Mouse (Mus musculus): ENCODE measurements around the gene D630045J12Rik. TPM values are rescaled to one million over a fixed set of nuclear protein-coding genes. Genes with fewer than 3 reads are reported as not detected.

D630045J12Rik gene
- total RNA-seq (2021) = 1 to 10 TPM; 1.0 to 1.5 TPM
- long read RNA-seq, experiment 1 = 0 reads
- long read RNA-seq, experiment 2 = 0 reads

DNA sequence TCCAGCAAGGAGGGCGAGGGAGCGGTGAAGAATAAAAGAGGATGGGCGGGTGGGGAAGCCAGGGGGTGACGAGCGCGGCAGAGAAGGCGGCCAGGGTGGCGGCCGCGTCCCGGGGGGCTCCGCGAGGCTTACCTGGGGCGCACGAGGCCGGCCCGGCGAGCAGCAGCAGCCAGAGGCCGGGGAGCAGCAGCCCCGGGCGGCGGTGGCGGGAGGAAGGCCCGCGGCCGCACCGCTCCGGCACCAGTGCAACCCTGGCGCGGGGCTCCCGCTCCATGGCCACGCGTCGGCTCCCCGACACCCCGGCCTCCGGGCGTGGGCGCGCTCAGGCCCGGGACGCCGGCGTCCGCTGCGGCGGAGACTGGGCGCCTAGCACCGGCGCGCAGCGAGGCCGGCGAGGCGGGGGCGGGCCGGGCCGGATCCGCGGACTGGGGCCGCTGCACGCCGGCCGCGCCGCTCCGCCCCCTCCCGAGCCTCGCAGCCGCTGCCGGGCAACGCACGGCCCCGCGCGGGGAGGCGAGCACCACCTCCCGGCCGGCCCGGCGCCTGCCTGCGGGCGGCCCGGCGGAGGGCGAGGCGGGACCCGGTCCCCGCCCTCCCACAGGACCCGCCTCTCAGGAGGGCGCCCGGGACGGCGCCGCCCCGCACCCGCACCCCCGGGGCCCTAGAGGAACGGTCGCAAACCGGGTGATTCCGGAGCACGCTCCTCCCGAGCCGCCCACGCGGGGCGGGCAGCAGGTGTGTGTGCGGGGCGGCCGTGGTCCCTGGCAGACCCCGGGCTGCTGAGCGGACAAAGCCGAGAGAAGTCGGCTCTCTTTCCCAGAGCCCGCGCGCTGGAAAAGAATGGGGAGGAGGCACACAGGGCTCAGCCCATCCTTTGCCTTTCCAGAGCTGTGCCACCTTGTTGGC lies at the start of gene D630045J12Rik:
Gene D630045J12Rik (minus strand): TSS at position 274 of the 906 bp plus-strand sequence.
- intact Hi-C loops (cut with DNase I; ENCODE audit: low total_unique reads) = loop anchor here (10.0 kb wide), 1 partner anchor 99 kb away; no protein-coding TSS in a partner anchor
- peak; percentile 83 for DNase-seq

DNA sequence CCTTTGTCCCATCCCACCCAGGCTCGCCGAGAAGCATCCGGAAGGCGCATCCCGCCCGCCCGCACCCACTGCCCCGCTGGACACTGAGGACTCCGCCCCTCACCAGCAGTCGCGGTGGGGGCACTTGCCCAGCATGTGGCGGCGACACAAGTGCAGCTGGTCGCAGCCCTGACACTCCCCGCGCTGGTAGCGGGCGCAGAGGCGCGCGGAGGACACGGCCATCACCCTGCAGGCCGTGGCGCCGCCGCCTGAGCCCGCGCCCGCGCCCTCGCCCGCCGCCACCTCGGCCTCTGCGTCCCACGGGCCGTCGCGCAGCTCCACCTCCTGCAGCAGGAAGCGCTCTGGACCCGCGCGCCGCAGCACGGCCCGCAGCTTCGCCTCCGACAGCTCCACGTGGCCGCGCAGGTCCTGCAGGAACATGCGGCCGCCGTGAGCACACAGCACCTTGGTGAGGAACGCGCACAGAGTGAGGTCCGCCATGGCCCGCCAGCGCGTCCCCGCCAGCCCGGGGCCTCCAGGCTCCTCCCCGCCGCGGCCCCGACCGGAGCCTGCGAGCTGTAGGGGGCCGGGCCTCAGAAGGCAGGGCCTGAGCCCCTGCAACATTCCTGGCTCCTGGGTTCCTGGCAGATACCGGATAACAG lies 45.1 kb upstream of the D630045J12Rik start, which contains the start of gene Zc3hav1l:
Gene Zc3hav1l (minus strand): TSS at position 499 of the 641 bp plus-strand sequence.
- intact Hi-C loops (cut with DNase I; ENCODE audit: low total_unique reads) = no loop called here
- DNase-seq = peak; percentile 76

GRCm38 (mm10) chr6:38298246-38298635 lies 44.4 kb upstream of the D630045J12Rik start:
- intact Hi-C loops (cut with DNase I; ENCODE audit: low total_unique reads) = no loop called here
- no peak for DNase-seq

DNA sequence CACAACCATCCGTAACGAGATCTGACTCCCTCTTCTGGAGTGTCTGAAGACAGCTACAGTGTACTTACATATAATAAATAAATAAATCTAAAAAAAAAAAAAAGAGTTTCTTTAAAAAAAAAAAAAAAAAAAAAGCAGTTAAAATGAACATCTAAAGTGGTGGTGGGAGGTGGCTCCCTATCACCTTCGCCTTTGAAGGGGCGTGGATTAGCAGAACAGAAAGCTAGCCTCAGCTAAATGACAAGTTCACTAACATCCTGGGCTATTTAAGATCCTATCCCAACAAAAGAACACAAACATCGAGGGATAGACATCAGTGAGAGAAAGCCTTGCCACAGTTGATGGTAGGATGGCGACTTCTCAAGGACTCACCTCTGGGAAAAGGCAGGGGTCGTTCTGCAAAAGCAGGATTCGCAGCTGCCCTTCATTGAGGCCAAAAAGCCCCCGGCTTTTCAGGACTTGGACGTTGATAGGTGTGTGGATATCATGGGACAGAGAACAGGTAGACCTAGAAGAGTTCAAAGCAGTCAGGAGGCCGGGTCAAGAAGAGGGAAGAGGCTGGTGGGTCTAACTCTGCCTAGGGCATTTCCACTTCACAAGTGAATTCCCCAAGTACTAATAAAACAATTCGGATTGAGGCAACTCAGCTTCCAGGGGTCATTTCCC lies 43.9 kb upstream of the D630045J12Rik start:
- DNase-seq = no peak
- intact Hi-C loops (cut with DNase I; ENCODE audit: low total_unique reads) = no loop called here

DNA sequence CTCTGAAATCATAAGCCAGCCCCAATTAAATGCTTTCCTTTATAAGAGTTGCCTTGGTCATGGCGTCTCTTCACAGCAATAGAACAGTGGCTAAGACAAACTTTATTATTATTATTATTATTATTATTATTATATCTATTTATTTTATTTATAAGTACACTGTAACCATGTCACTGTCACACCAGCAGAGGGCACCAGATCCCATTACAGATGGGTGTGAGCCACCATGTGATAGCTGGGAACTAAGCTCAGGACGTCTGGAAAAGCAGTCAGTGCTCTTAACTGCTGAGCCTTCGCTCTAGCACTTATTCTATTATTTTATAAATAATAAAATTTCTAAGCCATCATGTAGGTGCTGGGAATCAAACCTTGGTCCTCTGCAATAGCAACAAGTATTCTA lies 39.9 kb upstream of the D630045J12Rik start:
- intact Hi-C loops (cut with DNase I; ENCODE audit: low total_unique reads) = no loop called here
- no peak for DNase-seq

GRCm38 (mm10) chr6:38292871-38293646 lies 39.2 kb upstream of the D630045J12Rik start:
- intact Hi-C loops (cut with DNase I; ENCODE audit: low total_unique reads) = no loop called here
- no peak for DNase-seq

DNA sequence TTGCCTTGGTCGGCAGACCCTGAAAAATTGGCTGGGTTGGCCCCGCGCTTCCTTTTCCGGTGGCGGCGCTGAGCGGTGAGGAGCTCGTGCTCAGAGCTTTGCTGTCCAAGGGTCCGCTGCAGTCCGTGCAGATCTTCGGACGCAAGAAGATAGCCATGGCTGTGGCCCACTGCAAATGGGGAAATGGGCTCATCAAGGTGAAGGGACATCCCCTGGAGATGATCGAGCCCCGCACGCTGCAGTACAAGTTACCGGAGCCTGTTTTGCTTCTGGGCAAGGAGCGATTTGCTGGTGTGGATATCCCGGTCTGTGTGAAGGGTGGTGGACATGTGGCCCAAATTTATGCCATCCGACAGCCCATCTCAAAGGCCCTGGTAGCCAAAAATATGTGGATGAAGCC lies 30.6 kb upstream of the D630045J12Rik start:
- intact Hi-C loops (cut with DNase I; ENCODE audit: low total_unique reads) = no loop called here
- no peak for DNase-seq

DNA sequence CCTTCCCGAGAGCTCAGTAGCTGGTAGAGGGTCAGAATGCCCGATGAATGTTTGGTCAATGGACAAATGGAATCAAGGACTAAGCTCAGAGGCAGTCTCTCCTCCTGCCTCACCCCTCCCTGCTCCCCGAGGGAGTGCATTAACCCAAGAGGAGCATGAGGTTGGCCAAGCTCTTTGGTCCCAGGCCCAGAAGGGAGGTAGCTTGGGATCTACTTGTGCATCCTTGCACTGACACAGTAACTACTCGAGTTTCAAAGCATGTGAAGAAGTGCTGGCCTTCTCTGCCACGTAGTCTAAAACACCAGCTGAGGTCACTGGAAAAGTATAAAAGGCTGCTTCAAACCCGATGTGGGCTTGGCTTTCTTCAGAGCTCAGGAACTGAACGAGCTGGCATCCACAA lies 10.7 kb upstream of the D630045J12Rik start:
- intact Hi-C loops (cut with DNase I; ENCODE audit: low total_unique reads) = no loop called here
- DNase-seq = no peak

DNA sequence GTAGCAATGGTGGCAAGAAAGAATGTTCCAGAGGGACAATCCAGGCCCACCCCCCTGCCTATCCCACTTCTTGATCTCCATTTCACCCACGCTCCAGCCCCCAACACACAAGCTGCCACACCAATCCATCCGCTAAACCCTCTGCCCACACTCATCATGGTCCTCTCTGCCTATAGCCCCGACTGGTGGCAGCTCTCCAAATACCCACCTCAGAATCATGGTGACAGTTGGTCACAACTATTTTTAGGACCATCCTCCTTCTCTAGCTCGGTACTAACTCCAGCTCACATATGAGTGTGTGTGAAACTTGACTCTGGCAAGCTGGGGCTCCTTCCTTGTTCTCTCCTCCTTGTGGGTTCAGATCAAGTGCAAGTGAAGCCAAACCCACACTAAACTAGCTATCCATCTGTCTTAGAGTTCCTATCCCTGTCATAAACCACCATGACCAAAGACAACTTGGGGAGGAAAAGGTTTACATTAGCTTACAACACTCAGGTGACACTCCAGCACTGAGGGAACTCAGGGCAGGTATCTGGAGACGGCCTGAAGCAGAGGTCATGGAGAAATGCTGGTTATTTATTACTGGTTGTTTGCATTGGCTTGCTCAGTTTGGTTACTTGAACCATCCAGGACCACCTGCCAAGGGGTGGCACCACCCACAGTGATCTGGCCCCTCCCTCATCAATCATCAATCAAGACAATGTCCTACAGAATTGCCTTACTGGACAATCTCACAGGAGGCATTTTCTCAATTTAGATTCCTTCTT lies 9.8 kb upstream of the D630045J12Rik start:
- intact Hi-C loops (cut with DNase I; ENCODE audit: low total_unique reads) = no loop called here
- no peak for DNase-seq

DNA sequence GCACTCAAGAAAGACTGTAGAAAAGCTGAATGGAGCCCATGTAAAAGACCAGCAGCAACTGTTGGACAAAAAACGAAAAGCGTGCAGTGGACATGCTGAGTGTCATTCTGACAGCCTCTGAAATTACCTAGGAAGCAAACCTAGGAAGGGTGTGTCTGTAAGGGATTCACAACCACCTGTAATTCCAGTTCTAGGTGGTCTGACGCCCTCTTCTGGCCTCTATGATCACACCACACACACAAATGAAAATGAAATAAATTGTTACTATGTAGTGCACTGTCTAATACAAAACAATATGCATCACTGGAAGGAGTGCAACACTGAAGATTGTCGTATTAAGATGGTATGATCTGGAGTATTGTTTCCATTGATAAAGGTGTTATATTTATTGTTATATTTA lies 8.1 kb upstream of the D630045J12Rik start:
- intact Hi-C loops (cut with DNase I; ENCODE audit: low total_unique reads) = no loop called here
- DNase-seq = no peak

- intact Hi-C loops (cut with DNase I; ENCODE audit: low total_unique reads) = loop anchor here (10.0 kb wide), 1 partner anchor 103 kb away; no protein-coding TSS in a partner anchor
- DNase-seq = no peak
Observed at GRCm38 (mm10) chr6:38257506-38257905, 3.7 kb upstream of the D630045J12Rik start.

- intact Hi-C loops (cut with DNase I; ENCODE audit: low total_unique reads) = loop anchor here (10.0 kb wide), 1 partner anchor 102 kb away; no protein-coding TSS in a partner anchor
- DNase-seq = no peak
Observed at GRCm38 (mm10) chr6:38256793-38257192, 3.0 kb upstream of the D630045J12Rik start.

- intact Hi-C loops (cut with DNase I; ENCODE audit: low total_unique reads) = loop anchor here (10.0 kb wide), 1 partner anchor 101 kb away; no protein-coding TSS in a partner anchor
- DNase-seq = no peak
Observed at GRCm38 (mm10) chr6:38255794-38256193, 2.0 kb upstream of the D630045J12Rik start.

DNA sequence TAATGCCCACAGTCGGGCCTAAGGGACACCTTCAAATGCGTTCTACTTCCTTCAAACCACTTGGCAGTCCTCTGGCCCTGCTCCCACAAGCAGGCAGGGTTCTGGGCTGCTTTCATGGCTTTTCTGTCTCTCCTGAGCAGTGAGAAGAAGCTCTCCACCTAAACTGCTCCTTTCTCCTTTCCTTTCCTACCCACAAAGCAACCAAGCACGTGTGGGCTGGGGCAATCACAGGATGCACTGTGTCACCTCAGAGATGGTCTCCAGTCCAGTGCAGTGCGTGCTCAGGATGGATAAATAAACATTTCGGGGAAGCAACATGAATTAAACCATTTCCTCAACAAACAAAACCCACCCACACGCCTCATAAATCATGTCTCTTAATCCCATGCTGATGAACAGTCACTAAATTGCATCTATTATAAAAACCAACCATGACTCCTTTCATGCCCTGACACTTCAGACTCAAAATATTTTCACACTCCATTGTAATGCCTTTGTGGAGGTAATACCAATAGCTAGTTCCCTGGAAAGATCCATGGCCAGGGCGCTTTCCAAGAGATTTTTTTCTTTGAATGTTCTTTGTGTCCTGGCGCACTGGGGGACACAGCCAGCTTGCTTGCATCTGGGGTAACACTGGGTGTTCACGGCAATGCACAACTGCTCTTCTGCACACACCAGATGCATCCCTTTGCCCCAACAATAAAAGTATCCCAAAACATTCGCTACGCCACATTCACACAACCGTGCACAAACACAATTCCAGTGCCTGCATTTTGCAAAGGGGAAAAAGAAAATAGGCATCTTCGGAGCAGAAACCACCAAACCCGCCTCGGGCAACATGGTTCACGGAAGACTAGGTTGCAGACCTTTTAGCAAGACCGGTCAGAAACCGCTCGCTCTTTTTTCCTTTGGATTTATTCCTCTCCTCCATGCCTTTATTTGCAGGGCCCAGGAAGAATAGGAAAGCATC lies 758 bp downstream of the D630045J12Rik start:
- intact Hi-C loops (cut with DNase I; ENCODE audit: low total_unique reads) = loop anchor here (10.0 kb wide), 1 partner anchor 98 kb away; no protein-coding TSS in a partner anchor
- DNase-seq = no peak

DNA sequence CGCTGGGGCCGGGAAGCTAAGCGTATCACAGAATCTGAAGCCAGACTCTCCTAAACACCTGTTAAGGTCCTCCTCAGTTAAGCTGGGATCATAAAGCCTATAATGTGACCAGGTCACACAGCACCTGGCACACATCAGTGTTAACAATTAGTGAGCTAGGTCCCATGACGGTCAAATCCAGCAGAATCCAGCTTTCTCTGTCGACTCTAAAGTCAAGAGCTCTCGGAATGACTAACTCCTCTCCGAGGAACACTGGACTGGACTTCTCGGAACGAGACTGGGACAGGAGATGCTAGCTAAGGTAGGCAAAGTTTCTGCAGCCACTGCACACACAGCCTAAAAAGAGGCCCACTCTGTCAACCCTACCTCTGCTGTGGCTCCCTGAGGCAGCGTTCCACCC lies 1.7 kb downstream of the D630045J12Rik start:
- intact Hi-C loops (cut with DNase I; ENCODE audit: low total_unique reads) = loop anchor here (10.0 kb wide), 1 partner anchor 97 kb away; no protein-coding TSS in a partner anchor
- no peak for DNase-seq

DNA sequence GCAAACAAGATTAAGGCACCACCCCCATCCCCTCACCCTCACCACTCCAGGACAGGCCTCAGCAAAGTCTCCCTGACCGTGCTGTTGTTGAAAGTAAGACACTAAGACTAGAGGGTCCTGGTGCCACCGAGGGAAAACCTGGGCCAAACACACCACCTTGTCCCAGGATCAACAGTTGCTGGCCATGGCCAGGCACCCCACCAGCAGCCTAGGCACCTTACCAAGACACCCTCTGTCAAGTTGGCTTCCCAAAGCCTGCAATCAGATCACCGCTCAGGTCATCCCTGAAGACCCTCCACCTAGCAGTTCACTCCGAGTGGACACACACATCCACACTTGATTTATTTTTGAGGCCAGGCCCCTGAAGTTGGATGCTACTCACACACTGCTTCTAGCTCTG lies 2.3 kb downstream of the D630045J12Rik start:
- intact Hi-C loops (cut with DNase I; ENCODE audit: low total_unique reads) = loop anchor here (10.0 kb wide), 1 partner anchor 97 kb away; no protein-coding TSS in a partner anchor

DNA sequence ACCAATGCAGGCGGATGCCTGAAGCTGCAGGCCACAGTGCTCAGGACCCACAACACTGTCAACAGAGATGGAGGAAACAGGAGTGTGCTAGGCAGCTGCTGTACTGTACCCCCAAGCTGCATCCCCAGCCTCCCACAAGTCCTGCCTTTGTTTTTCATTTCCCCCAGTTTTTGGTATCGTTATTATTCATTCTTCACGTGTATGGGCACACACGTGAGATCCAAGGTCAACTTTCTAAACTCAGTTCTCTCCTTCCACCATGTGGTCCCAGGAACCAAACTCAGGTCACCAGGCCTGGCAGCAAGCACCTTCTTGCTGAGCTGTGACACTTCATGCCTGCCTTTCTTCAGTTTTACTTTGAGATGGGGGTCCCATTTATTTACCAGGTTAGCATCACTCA lies 6.4 kb downstream of the D630045J12Rik start:
- intact Hi-C loops (cut with DNase I; ENCODE audit: low total_unique reads) = no loop called here
- DNase-seq = no peak

More for the DNA sequence above, 2.3 kb downstream of the D630045J12Rik start:
- no peak for DNase-seq

Data from gastrocnemius, postnatal 14 days (tissue).